Mouse (Mus musculus) midbrain, embryonic 15.5 days (tissue): ENCODE measurements at regions not wholly inside any gene's neighbourhood (a gene's known extent, or its start where the extent isn't known, plus 50 kb on each side); places are given as distances from the start of the nearest gene placed in this dataset.

Source experiments
- ATAC-seq: fragments of 200-750 bp; cut with Nextera tagmentation; replicated peaks from 2 replicates; pipeline ENCODE4 v1.8.0; 2017; ENCODE audit warnings: moderate TSS enrichment
- H3K27ac ChIP-seq: fragments of 300-500 bp; sonication (generic); 2 replicates; pipeline ENCODE4 v1.5.1; 2015; ENCODE audit warnings: mild to moderate bottlenecking, inconsistent platforms
- H3K27me3 ChIP-seq: fragments of 300-500 bp; sonication (generic); replicated peaks from 2 replicates; pipeline ENCODE4 v1.6.1; 2015; ENCODE audit warnings: inconsistent platforms
- H3K36me3 ChIP-seq: fragments of 300-500 bp; sonication (generic); replicated peaks from 2 replicates; pipeline ENCODE4 v1.6.1; 2015; ENCODE audit warnings: inconsistent platforms
- H3K4me1 ChIP-seq: fragments of 300-500 bp; sonication (generic); 2 replicates; pipeline ENCODE4 v1.6.1; 2015; ENCODE audit warnings: inconsistent platforms
- H3K4me2 ChIP-seq: fragments of 300-500 bp; sonication (generic); 2 replicates; pipeline ENCODE4 v1.6.1; 2015; ENCODE audit warnings: inconsistent platforms, mild to moderate bottlenecking, moderate library complexity
- H3K4me3 ChIP-seq: fragments of 300-500 bp; sonication (generic); 2 replicates; pipeline ENCODE4 v1.5.1; 2015; ENCODE audit warnings: mild to moderate bottlenecking, inconsistent platforms
- H3K9ac ChIP-seq: fragments of 300-500 bp; sonication (generic); 2 replicates; pipeline ENCODE4 v1.6.1; 2015; ENCODE audit warnings: mild to moderate bottlenecking, inconsistent platforms
- H3K9me3 ChIP-seq: fragments of 300-500 bp; sonication (generic); 2 replicates; pipeline ENCODE4 v1.6.1; 2016; ENCODE audit warnings: inconsistent platforms
- WGBS: fragments of 180-500 bp; shearing (Covaris S2); methylation state at CpG from one replicate; pipeline ENCODE4 v1.1.7; 2015; ENCODE audit warnings: mixed read lengths; 5-methylcytosine and 5-hydroxymethylcytosine counted together

DNA sequence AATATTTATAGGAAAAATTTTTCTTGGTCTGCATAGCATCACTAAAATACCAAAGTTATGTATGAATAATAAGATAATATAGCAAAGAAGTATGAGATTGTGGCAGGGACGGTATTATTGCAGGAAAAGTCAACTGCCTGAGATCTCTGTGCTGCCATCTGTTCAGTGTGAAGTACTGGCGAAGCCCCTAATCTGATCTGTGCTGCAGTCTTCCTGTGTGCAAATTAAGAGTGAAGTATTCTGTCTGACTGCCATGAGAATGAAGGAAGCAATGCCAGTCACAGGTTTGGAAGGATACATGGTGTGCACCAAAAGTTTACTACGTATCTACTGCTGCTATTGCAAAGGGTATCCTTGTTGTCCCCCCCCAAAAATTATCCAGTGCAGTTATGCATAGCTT is 501.5 kb downstream of the Rab28 start:
- Histone ChIP-seq H3K4me3 (no peak overlapping the region), H3K27ac (no peak overlapping the region), H3K27me3 (no peaks in the 10 kb centered on the region), H3K9me3 (no peaks in the 10 kb centered on the region), H3K36me3 (no peaks in the 10 kb centered on the region), H3K9ac (no peak overlapping the region), H3K4me1 (no peaks in the 10 kb centered on the region), H3K4me2 (no peak overlapping the region)
- WGBS, result 92% methylated on average over 3 of the region's 3 CpGs
- no peak for ATAC-seq

GRCm38 (mm10) chr5:41204417-41204816 is 503.5 kb downstream of the Rab28 start:
- no peak for ATAC-seq
- no peak overlapping the region for H3K27ac ChIP-seq
- no peaks in the 10 kb centered on the region for H3K4me1 ChIP-seq
- H3K9me3 ChIP-seq, result no peaks in the 10 kb centered on the region
- H3K9ac ChIP-seq, result no peak overlapping the region
- no peak overlapping the region for H3K4me3 ChIP-seq
- no peaks in the 10 kb centered on the region for H3K36me3 ChIP-seq
- H3K4me2 ChIP-seq, result no peak overlapping the region
- no peaks in the 10 kb centered on the region for H3K27me3 ChIP-seq

- no peak for ATAC-seq
- 79% methylated on average over 5 of the region's 5 CpGs for WGBS
- Histone ChIP-seq H3K4me1 (no peaks in the 10 kb centered on the region), H3K4me3 (no peak overlapping the region), H3K36me3 (no peaks in the 10 kb centered on the region), H3K27ac (no peak overlapping the region), H3K4me2 (no peak overlapping the region), H3K27me3 (no peaks in the 10 kb centered on the region), H3K9ac (no peak overlapping the region), H3K9me3 (no peaks in the 10 kb centered on the region)
Observed at GRCm38 (mm10) chr5:41187193-41187592, 520.8 kb downstream of the Rab28 start.

DNA sequence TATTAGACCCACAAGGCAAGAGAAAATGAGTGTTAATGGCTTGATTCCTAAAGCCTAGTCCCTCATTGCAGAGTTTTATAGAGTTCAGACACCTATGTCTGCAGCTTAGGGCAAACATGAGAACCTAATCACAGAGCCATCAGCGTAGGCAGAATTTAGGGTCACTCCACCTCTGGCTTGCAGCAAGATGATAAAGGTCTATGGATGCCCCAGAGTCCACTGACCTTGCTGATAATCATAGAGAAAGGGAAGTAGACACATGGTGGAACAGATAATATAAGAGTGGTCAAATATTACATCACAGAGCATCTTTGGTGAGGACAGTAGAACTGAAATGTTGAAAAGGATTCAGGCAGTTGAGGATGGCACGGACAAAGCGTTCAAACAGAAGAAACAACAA is 530.7 kb downstream of the Rab28 start:
- Histone ChIP-seq H3K4me2 (no peak overlapping the region), H3K9ac (no peak overlapping the region), H3K4me1 (no peaks in the 10 kb centered on the region), H3K4me3 (no peak overlapping the region), H3K36me3 (no peaks in the 10 kb centered on the region), H3K27me3 (no peaks in the 10 kb centered on the region), H3K27ac (no peak overlapping the region), H3K9me3 (no peaks in the 10 kb centered on the region)
- no peak for ATAC-seq
- WGBS, result 80% methylated on average over 3 of the region's 3 CpGs

- Histone ChIP-seq H3K9me3 (no peaks in the 10 kb centered on the region), H3K9ac (no peak overlapping the region), H3K4me1 (no peaks in the 10 kb centered on the region), H3K27me3 (no peaks in the 10 kb centered on the region), H3K4me3 (no peak overlapping the region), H3K36me3 (no peaks in the 10 kb centered on the region), H3K27ac (no peak overlapping the region), H3K4me2 (no peak overlapping the region)
- WGBS, result 53% methylated on average over 14 of the region's 14 CpGs
- 0 out of 2 replicates have a peak, but pooled peaks have one; percentile 37 for ATAC-seq
Observed at GRCm38 (mm10) chr5:41165870-41166626, 541.9 kb downstream of the Rab28 start.

DNA sequence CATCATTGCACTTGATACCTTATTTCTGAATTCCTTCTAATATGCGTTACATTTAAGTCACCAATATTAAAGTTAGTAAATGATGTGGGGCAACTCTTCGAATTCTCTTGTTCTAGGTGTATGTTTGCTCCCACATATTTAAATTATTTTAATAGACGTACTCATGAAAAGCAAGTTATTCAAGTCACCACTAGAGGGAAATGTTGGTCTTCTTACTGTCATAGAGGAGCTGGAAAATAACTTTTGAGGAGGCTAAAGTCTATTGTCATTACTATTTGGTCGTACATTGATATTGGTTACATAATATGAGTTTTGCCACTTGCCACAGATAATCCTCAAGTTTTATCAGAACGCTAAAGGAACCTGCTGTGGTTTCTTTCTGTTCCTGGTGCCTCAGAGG is 582.9 kb downstream of the Rab28 start:
- Histone ChIP-seq H3K27ac (no peak overlapping the region), H3K4me3 (no peak overlapping the region), H3K9ac (no peak overlapping the region), H3K27me3 (no peaks in the 10 kb centered on the region), H3K9me3 (no peaks in the 10 kb centered on the region), H3K4me2 (no peak overlapping the region), H3K36me3 (no peaks in the 10 kb centered on the region), H3K4me1 (no peaks in the 10 kb centered on the region)
- peak; percentile 66; the same call in 1 of the 2 replicates for ATAC-seq
- WGBS, result 27% methylated on average over 5 of the region's 5 CpGs

- Histone ChIP-seq H3K4me3 (no peak overlapping the region), H3K4me1 (no peaks in the 10 kb centered on the region), H3K27me3 (no peaks in the 10 kb centered on the region), H3K9ac (no peak overlapping the region), H3K4me2 (no peak overlapping the region), H3K36me3 (no peaks in the 10 kb centered on the region), H3K27ac (no peak overlapping the region), H3K9me3 (no peaks in the 10 kb centered on the region)
- WGBS, result 50% methylated on average over 3 of the region's 3 CpGs
- no peak for ATAC-seq
Observed at GRCm38 (mm10) chr5:41117658-41118057, 590.3 kb downstream of the Rab28 start.

GRCm38 (mm10) chr5:41087773-41088172 is 620.2 kb downstream of the Rab28 start:
- Histone ChIP-seq H3K27me3 (no peaks in the 10 kb centered on the region), H3K4me3 (no peak overlapping the region), H3K9me3 (no peaks in the 10 kb centered on the region), H3K4me1 (no peaks in the 10 kb centered on the region), H3K36me3 (no peaks in the 10 kb centered on the region), H3K4me2 (no peak overlapping the region), H3K9ac (no peak overlapping the region), H3K27ac (no peak overlapping the region)
- ATAC-seq, result no peak
- WGBS, result 64% methylated on average over 5 of the region's 5 CpGs

DNA sequence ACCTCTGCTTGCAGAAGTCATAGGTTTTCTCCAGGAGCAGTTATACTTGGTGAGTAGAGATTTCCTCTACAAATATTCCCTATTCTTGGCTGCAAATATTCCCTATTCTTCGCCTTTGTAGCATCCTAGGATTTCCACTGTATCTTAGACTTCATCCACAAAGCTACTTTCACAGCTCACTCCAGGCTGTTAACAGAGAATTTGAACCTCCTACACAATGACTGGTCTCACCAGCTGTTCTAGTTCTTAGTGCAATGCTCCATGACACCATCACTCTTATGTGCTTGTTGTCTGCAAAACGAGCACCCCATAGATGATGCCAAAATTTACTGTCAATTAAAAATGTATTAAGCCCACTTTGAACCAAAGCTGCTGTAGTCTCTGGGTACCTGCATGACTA is 631.5 kb downstream of the Rab28 start:
- H3K4me2 ChIP-seq, result no peak overlapping the region
- no peaks in the 10 kb centered on the region for H3K36me3 ChIP-seq
- no peak for ATAC-seq
- no peaks in the 10 kb centered on the region for H3K27me3 ChIP-seq
- H3K9me3 ChIP-seq, result no peaks in the 10 kb centered on the region
- H3K4me3 ChIP-seq, result no peak overlapping the region
- WGBS, result 80% methylated on average over 2 of the region's 2 CpGs
- H3K9ac ChIP-seq, result no peak overlapping the region
- H3K4me1 ChIP-seq, result no peaks in the 10 kb centered on the region
- no peak overlapping the region for H3K27ac ChIP-seq

DNA sequence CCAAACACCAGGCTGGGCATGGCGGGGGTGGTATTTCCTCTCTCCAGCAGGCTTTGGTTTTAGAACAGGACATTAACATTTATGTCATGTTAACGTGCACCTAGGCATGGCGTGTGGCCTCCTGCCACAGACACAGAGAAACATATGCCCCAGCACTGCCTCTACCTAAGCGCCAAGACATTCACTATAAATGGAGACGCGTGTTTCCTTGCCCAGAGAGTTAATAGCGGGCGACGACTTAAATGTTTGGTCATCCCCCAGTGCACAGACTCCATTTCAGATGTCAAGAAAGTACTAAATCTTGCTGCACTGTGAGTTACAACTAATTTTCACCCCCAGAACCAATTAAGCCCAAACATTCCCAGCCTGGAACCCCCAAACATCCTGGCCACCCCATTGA is 646.3 kb downstream of the Rab28 start:
- H3K4me3 ChIP-seq, result no peak overlapping the region
- H3K9me3 ChIP-seq, result no peaks in the 10 kb centered on the region
- 95% methylated on average over 9 of the region's 9 CpGs for WGBS
- no peaks in the 10 kb centered on the region for H3K36me3 ChIP-seq
- no peaks in the 10 kb centered on the region for H3K27me3 ChIP-seq
- no peak for ATAC-seq
- H3K4me2 ChIP-seq, result no peak overlapping the region
- H3K9ac ChIP-seq, result no peak overlapping the region
- H3K27ac ChIP-seq, result no peak overlapping the region
- H3K4me1 ChIP-seq, result no peaks in the 10 kb centered on the region

GRCm38 (mm10) chr5:41061222-41061621 is 646.7 kb downstream of the Rab28 start:
- Histone ChIP-seq H3K27ac (no peak overlapping the region), H3K9ac (no peak overlapping the region), H3K27me3 (no peaks in the 10 kb centered on the region), H3K4me1 (no peaks in the 10 kb centered on the region), H3K4me2 (no peak overlapping the region), H3K4me3 (no peak overlapping the region), H3K9me3 (no peaks in the 10 kb centered on the region), H3K36me3 (no peaks in the 10 kb centered on the region)
- ATAC-seq, result no peak
- WGBS, result 67% methylated on average over 3 of the region's 3 CpGs

DNA sequence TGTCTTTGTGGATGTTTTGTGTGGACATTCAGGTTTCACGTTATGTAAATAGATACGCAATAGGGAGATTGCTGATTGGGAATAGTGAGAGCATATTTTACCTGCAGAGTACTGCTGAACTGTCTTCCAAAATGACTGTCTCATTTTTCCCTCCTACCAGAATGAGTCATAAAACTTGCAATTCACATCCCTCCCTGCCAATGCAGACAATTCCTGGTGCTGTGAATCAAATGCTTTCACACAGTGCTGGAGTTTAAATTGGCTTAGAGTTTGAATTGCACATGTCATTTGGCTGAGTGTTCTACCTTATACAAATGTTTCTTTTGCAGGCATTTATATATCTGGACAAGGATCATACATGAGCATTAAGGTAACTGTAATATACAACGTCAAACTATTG is 649.9 kb downstream of the Rab28 start:
- H3K9ac ChIP-seq, result no peak overlapping the region
- H3K27me3 ChIP-seq, result no peaks in the 10 kb centered on the region
- H3K9me3 ChIP-seq, result no peaks in the 10 kb centered on the region
- no peak overlapping the region for H3K27ac ChIP-seq
- no peak for ATAC-seq
- 89% methylated on average over 3 of the region's 3 CpGs for WGBS
- no peak overlapping the region for H3K4me2 ChIP-seq
- H3K4me3 ChIP-seq, result no peak overlapping the region
- H3K36me3 ChIP-seq, result no peaks in the 10 kb centered on the region
- no peaks in the 10 kb centered on the region for H3K4me1 ChIP-seq

DNA sequence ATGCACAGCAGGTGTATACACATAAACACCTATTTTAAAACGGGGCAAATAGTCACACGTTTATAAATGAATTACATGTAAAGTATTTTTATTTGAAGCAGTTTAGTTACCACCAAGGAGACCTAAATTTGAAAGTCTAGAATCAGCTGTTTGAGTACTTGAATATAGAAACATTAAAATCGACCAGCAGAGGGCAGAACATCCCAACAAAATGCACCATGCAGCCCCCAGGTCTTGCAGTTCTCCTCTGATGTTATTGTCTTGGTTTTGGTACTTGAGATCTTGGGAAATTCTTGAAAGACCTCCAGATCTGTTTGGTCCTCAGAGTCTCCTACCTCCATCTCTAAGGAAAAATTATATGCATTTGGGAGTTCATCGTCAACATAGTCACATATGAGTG is 656.0 kb downstream of the Rab28 start:
- Histone ChIP-seq H3K27ac (no peak overlapping the region), H3K36me3 (no peaks in the 10 kb centered on the region), H3K4me1 (no peaks in the 10 kb centered on the region), H3K9me3 (no peaks in the 10 kb centered on the region), H3K9ac (no peak overlapping the region), H3K27me3 (no peaks in the 10 kb centered on the region), H3K4me2 (no peak overlapping the region), H3K4me3 (no peak overlapping the region)
- ATAC-seq, result peak; percentile 62; the same call in 1 of the 2 replicates
- WGBS, result 33% methylated on average over 4 of the region's 4 CpGs
